Mouse (Mus musculus) right cerebral cortex, adult 2 months (tissue): ENCODE data around the gene Ptdss2.

Experiments
- DNase-seq, 2 experiments: peaks; one replicate each; pipeline ENCODE4 v3.0.0; 2021 to 2022; ENCODE audit warnings: low spot score in 2 of 2

Gene Ptdss2

DNA sequence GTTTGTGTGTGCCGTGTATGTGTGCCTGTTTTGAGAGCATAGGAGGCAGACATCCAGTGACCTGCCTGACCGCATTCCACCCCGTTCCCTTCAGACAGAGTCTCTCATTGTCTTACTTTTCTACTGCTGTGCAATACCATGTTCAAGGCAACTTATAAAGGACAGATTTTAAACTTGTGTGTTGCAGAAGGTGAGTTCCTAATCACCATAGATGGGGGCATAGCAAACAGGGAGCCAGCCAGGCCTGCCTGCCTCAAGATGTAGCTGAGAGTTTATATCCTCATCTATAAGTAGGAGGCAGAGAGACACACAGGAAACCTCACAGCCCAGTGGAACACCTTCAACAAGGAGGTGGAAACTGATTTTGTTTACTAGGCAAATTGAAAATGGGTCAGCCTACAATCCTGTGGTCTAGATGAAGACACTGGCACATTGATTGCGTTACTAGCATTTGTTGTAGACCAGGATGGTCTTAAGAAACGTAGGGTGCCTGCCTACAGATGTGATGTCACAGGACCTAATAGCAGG lies 51.2 kb downstream of the Ptdss2 start:
- DNase-seq, result no peak

DNA sequence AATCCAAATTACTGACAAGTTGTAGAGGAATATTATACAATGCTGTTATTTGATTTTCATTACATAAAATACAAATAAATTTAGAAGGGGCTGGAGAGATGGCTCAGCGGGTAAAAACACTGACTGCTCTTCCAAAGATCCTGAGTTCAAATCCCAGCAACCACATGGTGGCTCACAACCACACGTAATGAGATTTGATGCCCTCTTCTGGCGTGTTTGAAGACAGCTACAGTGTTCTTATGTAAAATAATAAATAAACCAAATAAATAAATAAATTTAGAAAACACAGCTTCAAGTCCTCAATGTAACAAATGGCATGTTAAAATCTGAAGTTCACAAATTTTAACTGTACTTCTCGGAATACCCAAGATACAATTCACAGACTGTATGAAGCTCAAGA lies 52.9 kb downstream of the Ptdss2 start:
- DNase-seq, result no peak

DNA sequence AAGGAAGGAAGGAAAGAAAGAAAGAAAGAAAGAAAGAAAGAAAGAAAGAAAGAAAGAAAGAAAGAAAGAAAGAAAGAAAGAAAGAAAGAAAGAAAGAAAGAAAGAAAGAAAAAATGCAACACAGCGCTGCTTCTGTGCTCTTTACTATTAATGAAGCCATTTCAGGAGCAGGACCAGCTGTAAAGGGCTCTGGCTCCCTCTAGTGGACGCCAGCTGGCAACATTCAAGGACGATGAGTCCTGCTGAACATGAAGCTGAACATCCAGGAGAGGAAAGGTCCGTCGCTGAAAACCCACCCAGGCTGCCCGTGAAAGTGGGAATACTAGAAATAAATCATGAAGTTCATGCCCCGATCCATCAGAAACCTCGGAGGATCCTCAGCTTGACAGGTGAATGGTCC lies 54.0 kb downstream of the Ptdss2 start:
- DNase-seq, result peak; percentile 92 to 93

DNA sequence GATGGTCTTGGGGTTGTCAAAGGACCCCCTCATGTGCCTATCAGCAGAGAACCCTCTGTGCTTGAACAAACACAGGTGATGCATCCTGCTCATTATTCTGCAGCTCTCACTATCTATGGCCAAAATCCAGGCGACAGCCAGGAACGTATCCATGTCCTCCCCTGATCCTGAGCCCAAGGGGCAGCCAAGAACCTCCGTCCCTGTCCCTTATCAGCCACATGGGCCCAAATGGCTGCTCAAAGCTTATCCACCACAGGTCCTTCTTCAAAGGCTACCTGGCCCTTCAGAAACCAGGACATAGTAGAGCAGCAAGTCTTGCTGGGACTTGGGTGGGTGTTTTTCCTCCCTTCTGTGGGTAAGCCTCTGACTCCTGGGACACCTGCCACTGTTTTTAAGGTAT lies 66.0 kb downstream of the Ptdss2 start:
- DNase-seq, result no peak

DNA sequence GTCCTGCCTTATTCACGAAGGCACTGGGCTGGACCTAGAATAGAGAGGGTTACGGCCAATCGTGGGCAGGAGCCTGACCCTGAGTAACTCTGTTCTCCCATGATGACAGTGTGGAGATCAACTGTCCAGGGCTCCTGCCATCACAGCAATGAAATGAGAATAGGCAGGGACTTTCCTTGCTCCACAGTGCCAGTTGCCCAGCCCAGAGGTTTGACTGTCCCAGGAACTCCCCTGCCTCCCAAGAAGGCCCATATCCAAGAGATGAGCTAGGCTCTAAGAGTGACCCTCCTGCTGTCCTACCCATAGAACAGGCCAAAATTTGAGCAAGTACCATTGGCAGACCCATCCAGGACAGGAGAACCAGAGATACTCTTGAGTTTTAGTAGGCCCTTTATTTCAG lies 66.6 kb downstream of the Ptdss2 start:
- DNase-seq, result no peak

DNA sequence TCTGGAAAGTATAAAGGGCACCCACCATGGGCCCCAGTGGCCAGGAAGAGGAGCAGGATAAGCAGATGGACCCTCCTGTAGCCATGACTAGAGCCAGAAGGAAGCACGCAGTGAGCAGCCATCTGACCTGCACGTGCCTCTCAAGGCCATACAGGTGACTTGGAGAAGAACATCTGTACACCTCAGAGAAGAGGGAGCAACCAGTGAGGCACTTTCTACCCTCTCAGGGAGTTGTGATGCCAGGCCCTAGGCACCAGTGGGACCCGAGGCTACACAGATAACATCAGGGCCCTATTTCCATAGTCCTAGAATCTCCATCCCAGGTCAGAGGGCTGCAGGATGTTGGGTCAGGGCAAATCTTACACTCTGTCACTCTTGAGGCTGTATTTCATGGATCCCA lies 68.0 kb downstream of the Ptdss2 start:
- no peak for DNase-seq

DNA sequence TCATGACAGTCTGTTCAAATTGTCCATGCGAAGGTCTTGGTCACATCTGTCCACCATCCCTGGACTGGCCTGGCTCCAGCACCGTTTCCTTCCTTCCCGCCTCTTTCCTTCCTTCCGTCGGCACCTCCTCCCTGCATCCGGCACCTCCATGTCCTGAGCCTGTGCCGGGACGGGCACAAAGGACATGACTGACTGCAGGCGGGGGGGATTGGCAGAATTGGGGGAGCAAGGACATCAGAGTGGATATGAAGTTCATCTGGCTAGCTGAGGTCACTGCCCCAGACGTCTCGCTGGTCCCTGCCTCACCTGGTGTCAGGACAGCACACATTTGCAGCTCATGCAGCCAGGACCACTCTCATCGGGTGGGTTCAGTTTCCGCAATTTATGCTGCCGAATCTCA lies 68.9 kb downstream of the Ptdss2 start:
- DNase-seq, result no peak

DNA sequence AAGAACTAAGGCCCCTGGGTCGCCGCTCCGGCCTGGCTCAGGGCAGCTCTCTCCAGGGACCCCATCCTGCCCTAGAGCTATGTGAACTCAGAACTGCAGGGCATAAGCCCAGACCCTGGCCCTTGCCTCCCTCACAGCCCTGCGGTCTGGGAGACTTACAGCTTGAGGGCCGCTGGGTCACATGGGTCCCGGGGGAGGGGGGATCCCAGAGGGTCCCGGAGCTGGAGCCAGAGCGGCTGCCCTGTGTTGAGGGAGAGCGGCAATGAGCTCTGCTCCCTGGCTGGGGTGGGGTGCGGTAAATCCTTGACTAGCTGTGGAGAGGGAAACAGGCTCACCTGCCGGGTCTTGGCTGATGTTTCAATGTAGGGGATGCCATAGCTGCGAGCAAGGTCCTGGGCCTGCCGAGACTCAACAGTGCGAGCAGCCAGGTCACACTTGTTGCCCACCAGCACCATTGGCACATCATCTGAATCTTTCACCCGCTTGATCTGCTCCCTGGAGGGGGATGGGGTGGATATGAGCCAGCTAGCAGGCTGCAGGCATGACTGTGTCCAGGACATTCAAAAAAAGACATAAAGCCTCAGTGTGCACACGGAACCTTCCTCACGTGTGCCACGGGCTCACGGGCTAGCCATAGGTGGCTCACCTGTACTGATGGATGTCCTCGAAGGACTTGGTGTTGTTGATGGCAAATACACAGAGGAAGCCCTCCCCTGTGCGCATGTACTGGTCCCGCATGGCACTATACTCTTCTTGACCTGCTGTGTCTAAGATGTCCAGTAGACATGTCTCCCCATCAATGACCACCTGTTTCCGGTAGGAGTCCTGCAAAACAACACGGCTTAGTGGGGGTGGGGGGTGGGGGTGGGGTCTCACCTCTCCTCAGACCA lies 69.9 kb downstream of the Ptdss2 start:
- no peak for DNase-seq

DNA sequence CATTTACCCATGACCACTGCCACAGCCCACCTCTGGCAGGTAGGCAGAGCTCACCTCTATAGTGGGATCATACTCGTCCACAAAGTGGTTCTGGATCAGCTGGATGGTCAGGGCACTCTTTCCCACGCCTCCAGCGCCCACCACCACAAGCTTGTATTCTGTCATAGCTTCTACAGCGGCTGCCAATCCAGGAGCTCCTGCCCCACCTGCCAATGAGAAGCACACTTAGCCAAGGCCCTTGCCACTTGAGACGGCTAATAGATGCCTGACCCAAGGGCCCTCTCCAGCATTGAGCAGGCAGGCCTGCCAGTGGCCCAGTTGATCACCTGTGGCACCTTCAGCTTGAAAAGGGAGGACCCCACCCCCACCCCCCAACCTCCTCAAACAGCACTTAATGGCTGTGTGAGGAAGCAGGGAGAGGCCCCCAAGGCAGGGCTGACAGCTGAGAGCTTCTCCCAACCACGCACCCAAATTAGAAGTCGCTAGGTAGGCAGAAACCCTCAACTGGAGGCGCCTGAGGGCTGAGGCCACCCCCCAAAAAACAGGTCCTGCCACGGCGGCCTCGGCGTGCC lies 70.7 kb downstream of the Ptdss2 start:
- DNase-seq, result no peak

DNA sequence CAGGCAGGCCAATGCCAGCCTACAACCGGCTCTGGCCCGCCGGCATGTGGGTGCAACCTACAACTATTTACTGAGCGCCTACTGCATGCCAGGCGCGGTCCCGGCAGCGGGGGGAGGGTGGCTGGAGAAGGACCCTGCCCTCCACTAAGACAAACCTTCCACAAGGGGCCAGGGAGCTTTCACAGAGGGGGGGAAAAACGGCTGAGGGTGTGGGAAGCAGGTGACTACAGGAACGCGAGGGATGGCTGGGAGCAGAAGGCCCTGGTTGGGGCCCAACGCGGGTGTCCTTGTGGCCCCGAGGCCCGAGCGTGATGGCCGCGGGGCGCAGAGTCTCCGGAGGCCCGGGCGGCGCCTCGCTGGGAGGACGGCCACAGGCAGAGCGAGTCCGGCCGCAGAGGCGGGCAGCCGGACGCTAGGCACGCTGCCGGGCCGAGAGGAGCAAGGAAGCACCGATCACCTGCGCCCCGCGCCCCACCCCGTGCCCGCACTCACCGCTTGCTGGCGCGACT lies 71.2 kb downstream of the Ptdss2 start:
- DNase-seq, result peak; percentile 41 to 44

DNA sequence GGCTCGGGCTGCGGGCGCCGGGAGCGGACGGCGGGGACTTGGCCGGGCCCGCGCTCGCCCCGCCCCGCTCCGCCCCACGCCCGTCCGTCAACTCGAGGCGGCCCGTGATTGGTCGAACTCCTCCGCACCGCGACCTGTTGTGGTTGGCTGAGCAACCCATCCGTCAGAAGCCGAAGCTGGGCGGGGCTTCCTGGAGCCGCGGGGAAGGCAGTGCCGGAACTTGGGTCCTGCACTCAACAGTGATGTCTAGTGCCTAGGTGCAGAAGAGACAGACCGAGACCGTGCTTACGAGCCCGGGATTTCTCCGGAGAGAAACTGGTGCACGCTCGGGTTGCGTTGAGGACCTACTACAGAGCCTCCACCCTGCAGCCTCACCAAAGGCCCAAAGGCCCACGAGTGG lies 71.8 kb downstream of the Ptdss2 start, which contains the start of the genes Hras and Lrrc56:
Hras (minus strand) TSS at position 58 of the 400 bp plus-strand sequence.
Lrrc56 (plus strand) TSS at position 210 of the 400 bp plus-strand sequence.
- peak; percentile 97 to 98 for DNase-seq

DNA sequence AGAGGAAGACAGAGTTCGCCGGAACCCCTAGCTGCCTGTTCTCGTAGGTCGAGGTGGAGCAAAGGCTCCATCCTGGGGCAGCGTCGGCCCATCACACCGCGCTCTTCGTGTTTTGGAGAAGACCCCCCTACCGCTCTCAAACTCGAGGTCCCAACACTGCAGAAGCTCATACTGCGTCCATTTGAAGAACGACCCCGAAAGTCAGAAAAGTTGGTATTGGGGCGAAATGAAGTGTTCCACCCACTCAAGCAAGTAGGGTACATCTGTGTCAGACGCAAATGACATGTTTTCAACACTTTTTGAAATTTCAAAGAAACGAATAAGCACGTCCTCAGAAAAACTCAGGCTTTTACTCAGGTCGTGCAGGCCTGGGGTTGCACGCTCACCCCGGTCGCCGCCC lies 72.2 kb downstream of the Ptdss2 start:
- DNase-seq, result peak in 1 of 2 experiments; percentile 21

DNA sequence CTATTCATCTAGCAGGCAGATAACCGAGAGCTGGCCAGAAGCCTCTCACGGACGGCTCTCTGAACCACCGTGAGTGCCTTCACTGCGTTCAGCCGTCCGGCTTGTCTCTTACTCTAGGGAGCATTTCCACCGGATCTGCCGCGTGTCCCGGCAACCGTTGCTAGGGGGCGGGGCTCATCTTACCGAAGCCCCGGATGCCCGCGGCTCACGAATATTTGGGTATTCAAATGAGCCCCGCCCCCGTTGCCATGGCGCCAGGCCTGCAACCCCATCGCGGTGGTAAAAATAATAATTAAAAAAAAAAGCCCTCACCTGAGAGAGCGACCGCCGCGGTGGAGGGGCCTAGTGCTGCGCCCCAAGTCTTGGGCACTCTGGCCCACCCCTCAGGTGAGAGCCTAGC lies 72.6 kb downstream of the Ptdss2 start:
- peak; percentile 84 to 91 for DNase-seq

DNA sequence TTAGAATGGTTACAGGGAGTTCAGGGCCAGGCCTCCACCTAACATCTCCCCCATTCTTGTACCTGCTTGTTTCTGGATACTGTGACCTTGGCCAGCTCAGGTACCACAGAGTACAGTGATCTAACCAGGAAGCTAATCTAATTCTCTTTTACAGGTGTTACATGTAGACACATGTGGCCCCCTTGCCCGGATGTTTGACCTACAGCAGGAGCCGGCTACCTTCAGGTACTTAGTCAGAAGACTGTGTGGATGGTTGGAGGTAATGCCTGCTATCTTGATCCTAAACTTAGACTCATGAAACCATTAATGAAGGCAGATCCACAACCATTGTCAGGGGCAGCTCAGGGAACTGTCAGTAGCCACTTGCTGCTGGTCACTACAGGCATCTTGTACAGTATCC lies 73.6 kb downstream of the Ptdss2 start:
- no peak for DNase-seq

DNA sequence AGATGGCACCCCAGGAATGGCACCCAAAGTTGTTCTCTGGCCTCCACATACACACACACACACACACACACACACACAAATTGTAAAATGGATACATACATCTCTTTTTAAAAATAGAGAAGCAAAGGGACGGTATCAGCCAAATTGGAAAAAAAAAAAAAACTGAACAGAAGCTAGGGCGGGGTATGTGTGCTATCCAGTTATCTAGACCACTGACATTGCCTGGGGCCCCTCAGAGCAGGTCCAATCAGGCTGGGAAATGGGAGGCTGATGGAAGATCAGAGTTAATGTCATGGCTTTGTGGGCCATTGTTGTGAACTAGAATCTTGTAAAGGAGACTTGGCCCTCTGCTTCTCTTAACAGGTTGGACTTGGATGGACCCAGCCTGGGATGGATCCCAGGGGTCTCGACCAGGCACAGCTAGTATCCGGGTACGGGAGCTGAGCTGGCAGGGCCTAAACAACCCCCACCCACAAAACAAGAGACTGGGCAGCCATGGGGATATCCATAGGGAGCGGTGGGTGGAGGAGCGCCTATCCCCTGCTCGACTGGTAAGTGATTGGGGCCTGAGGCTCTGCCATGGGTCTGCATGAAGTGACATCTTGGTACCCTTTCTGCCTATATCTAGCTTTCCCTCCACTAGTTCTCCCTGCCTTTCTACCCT lies 74.6 kb downstream of the Ptdss2 start:
- DNase-seq, result no peak

DNA sequence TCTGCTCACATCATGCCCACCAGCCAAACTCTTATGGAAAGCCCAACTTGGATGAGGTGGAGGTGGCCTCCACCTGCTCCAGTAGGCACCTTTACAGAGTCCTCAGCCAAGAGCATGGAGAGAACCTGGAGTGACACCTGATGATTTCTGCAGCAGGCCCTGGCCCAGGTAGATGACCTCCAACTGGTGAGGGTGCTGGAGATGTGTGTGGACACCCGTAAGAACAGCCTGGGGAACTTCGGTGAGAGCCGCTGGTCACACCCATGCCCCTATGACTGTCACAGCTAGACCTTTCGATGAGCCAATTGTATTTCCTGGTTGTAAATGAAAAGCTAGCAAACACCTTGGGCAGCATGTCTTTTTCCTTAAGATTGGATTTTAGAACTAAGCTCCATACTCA lies 75.9 kb downstream of the Ptdss2 start:
- DNase-seq, result no peak

DNA sequence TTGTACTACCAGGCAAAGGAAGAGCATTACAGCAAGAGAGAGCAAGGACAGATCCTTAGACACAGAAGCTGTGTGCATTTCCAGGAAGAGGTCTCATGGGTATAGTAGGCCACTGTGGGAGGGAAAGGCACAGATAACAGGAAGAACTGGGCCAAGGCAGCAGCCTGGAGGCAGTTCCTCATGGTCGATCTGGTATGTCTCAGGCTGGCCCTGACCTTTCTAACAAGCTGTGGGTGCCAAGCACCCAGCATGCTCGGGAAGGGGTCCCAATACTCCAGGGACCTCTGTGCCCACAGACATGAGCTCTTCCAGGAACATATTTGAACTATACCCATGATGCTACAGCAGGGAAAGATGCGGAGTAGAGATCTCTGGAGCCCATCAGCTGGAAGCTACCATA lies 82.4 kb downstream of the Ptdss2 start:
- no peak for DNase-seq

DNA sequence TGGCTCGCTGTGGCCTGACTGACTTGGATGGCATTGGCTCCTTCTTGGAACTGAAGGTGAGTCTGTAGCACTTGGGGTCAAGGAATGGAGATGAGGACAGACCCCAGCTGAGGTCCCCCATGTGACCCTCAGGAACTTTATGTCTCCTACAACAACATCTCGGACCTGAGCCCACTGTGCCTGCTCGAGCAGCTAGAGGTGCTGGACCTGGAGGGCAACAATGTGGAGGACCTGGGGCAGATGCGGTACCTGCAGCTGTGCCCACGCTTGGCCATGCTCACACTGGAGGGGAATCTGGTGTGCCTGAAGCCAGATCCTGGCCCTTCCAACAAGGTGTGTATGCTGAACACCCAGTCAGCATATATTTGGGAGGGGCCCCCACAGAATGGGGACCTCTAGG lies 83.3 kb downstream of the Ptdss2 start:
- no peak for DNase-seq

DNA sequence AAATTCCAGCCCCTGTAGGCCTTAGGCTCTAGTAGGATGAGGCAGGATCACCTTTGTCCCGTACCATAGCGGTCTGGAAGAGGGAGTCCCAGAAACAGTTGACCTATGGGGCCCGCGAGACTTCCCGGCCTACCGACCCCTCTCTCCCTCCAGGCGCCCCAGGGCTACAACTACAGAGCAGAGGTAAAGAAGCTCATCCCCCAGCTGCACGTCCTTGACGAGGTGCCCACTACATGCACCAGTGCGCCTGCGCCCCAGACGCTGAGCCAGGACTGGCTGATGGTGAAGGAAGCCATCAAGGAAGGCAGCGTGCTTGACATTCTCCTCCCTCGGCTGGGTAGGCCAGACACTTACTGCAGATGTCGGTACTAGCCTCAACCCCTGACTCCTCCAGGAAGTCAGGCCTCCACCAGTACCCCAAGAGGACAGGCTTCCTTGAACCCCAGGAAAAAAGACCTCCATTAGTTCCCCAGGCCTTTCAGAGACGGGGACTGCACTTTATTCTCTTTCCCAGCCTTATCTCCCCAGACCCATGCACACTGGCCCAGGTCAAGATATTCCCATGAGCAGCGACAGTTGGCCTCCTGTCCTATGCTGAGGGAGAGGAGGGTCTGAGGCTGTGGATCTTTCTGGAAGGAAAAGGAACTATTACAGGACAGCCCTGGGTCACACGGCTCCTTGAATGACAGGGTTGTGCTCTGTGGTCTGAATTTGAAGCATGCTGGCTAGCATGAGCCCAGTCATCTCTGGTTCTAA lies 84.2 kb downstream of the Ptdss2 start:
- DNase-seq, result no peak
